Mouse (Mus musculus) hindbrain, embryonic 14.5 days (tissue): ENCODE measurements around the gene Shpk. TPM values are rescaled to one million over a fixed set of nuclear protein-coding genes. Genes with fewer than 3 reads are reported as not detected.

Experiments used
- polyA plus RNA-seq: library from polyadenylated mRNA; unstranded; fragments of >200 nt; fragmentation: Nextera tagmentation; extraction: Ambion mirVana; gene quantifications from 2 replicates; pipeline ENCODE4 v1.2.1, GENCODE M21; 2014

Shpk gene
- polyA plus RNA-seq, 1 experiment from 2014 or later, result 1.6 TPM

Other genes with a start within 250 kb of the Shpk start
- gene Atp2a3, start 238.3 kb upstream of the Shpk start, polyA plus RNA-seq, result 2.0 TPM in 2 replicates
- gene P2rx1, start 200.4 kb upstream of the Shpk start, polyA plus RNA-seq, result 0.46 and 0.48 TPM in 2 replicates
- gene Camkk1, start 180.5 kb upstream of the Shpk start, polyA plus RNA-seq, result 13.9 and 18.1 TPM in 2 replicates
- gene Ncbp3, start 151.7 kb upstream of the Shpk start, polyA plus RNA-seq, result 8.5 and 9.3 TPM in 2 replicates
- 0.25 and 0.32 TPM in 2 replicates for gene Itgae, start 108.9 kb upstream of the Shpk start, polyA plus RNA-seq
- gene Haspin, start 61.2 kb upstream of the Shpk start, polyA plus RNA-seq, result 2.4 and 3.2 TPM in 2 replicates
- gene P2rx5, start 39.0 kb upstream of the Shpk start, polyA plus RNA-seq, result 0.33 and 1.0 TPM in 2 replicates
- 148 and 152 TPM in 2 replicates for gene Emc6, start 22.4 kb upstream of the Shpk start, polyA plus RNA-seq
- 121 and 132 TPM in 2 replicates for gene Tax1bp3, start 22.4 kb upstream of the Shpk start, polyA plus RNA-seq
- 17.6 and 17.7 TPM in 2 replicates for gene Ctns, start 418 bp upstream of the Shpk start, polyA plus RNA-seq
- 0.16 and 0.29 TPM in 2 replicates for gene Trpv1, start 34.8 kb downstream of the Shpk start, polyA plus RNA-seq
- 0.27 and 0.32 TPM in 2 replicates for gene Trpv3, start 67.9 kb downstream of the Shpk start, polyA plus RNA-seq
- 2.5 and 2.8 TPM in 2 replicates for gene Aspa, start 130.1 kb downstream of the Shpk start, polyA plus RNA-seq
- not detected in 2 replicates for gene Gm49340, start 130.3 kb downstream of the Shpk start, polyA plus RNA-seq
- not detected in 2 replicates for gene Spata22, start 130.3 kb downstream of the Shpk start, polyA plus RNA-seq
- not detected in 2 replicates for gene Olfr20, start 151.3 kb downstream of the Shpk start, polyA plus RNA-seq
- gene Olfr376, start 171.8 kb downstream of the Shpk start, polyA plus RNA-seq, result not detected in 2 replicates
- gene Olfr1, start 200.2 kb downstream of the Shpk start, polyA plus RNA-seq, result not detected in 2 replicates
- not detected in 2 replicates for gene Olfr378, start 229.0 kb downstream of the Shpk start, polyA plus RNA-seq